Mouse (Mus musculus) midbrain, embryonic 11.5 days (tissue): Measurements from ENCODE around the gene Mamdc2. TPM values are rescaled to one million over a fixed set of nuclear protein-coding genes. Genes with fewer than 3 reads are reported as not detected.

ENCODE experiments used
- ATAC-seq: fragments of 200-750 bp; cut with Nextera tagmentation; 2 replicates; pipeline ENCODE4 v1.8.0; 2017; ENCODE audit warnings: moderate TSS enrichment, moderate library complexity; ENCODE audit not compliant: low FRiP score
- DNase-seq: peaks from one replicate; pipeline ENCODE4 v3.0.0; 2015; ENCODE audit warnings: low spot score; ENCODE audit errors: missing footprints
- H3K27ac ChIP-seq: fragments of 300-500 bp; sonication (generic); 2 replicates; pipeline ENCODE4 v1.5.1; 2014; ENCODE audit warnings: low read depth, low read length
- H3K27me3 ChIP-seq: fragments of 300-500 bp; sonication (generic); 2 replicates; pipeline ENCODE4 v1.6.1; 2014; ENCODE audit warnings: mild to moderate bottlenecking, low read length, moderate library complexity, mixed read lengths; ENCODE audit not compliant: control insufficient read depth, insufficient read depth
- H3K36me3 ChIP-seq: fragments of 300-500 bp; sonication (generic); 2 replicates; pipeline ENCODE4 v1.6.1; 2014; ENCODE audit warnings: mild to moderate bottlenecking, low read length, moderate library complexity, mixed read lengths; ENCODE audit not compliant: control insufficient read depth, insufficient read depth
- H3K4me1 ChIP-seq: fragments of 300-500 bp; sonication (generic); 2 replicates; pipeline ENCODE4 v1.6.1; 2014; ENCODE audit warnings: low read length; ENCODE audit not compliant: control insufficient read depth, insufficient read depth
- H3K4me2 ChIP-seq: fragments of 300-500 bp; sonication (generic); 2 replicates; pipeline ENCODE4 v1.6.1; 2014; ENCODE audit warnings: mild to moderate bottlenecking, moderate library complexity
- H3K4me3 ChIP-seq: fragments of 300-500 bp; sonication (generic); 2 replicates; pipeline ENCODE4 v1.5.1; 2014; ENCODE audit warnings: low read depth, low read length
- H3K9ac ChIP-seq: fragments of 300-500 bp; sonication (generic); 2 replicates; pipeline ENCODE4 v1.6.1; 2014; ENCODE audit warnings: low read length
- H3K9me3 ChIP-seq: fragments of 300-500 bp; sonication (generic); 2 replicates; pipeline ENCODE4 v1.6.1; 2016; ENCODE audit warnings: low read length; ENCODE audit not compliant: control insufficient read depth
- whole genome bisulfite sequencing: fragments of 180-500 bp; shearing (Covaris S2); extraction: QIAGEN DNeasy Blood & Tissue Kit; methylation state at CpG from one replicate; pipeline ENCODE4 v1.1.7; 2014; 5-methylcytosine and 5-hydroxymethylcytosine counted together
- polyA plus RNA-seq: library from polyadenylated mRNA; unstranded; fragments of >200 nt; fragmentation: Nextera tagmentation; extraction: Ambion mirVana; gene quantifications from 2 replicates; pipeline ENCODE4 v1.2.1, GENCODE M21; 2014

Gene Mamdc2
- polyA plus RNA-seq, 1 experiment from 2014 or later = 1.5 TPM

DNA sequence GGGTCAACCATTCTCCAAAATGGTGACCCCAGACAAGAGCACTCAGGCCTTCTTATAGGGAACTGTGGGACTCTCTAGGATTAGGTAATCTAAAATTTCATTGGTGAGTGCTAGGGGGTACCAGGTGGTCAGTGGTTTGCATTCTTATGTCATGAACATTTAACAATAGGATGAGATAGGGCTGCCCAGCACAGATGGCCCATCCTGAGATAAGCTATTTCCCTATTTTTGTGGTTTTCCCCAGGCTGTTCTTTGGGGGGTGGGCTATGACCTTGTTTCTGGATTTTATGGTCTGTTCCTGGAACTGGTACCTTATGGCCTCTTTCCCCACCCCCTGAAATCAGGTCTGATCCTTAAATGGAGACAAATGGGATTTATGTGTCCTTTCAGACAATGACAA is 151.1 kb downstream of the Mamdc2 start:
- Histone ChIP-seq H3K36me3 (no peaks in the 10 kb centered on the region), H3K4me3 (no peak overlapping the region)

GRCm38 (mm10) chr19:23289251-23289650 is 159.0 kb downstream of the Mamdc2 start:
- 76% methylated on average over 1 of the region's 1 CpGs for WGBS
- Histone ChIP-seq H3K4me3 (no peak overlapping the region), H3K4me2 (no peak overlapping the region), H3K9ac (no peak overlapping the region), H3K27ac (no peak overlapping the region), H3K9me3 (no peaks in the 10 kb centered on the region), H3K36me3 (no peaks in the 10 kb centered on the region), H3K27me3 (no peaks in the 10 kb centered on the region), H3K4me1 (no peaks in the 10 kb centered on the region)
- DNase-seq (peak; percentile 17), ATAC-seq (no peak)

More for the DNA sequence above, 151.1 kb downstream of the Mamdc2 start:
- no peaks in the 10 kb centered on the region for H3K27me3 ChIP-seq
- DNase-seq (peak; percentile 33), ATAC-seq (no peak)
- H3K4me2 ChIP-seq = no peak overlapping the region
- no peak overlapping the region for H3K9ac ChIP-seq
- H3K27ac ChIP-seq = no peak overlapping the region
- no peaks in the 10 kb centered on the region for H3K4me1 ChIP-seq
- H3K9me3 ChIP-seq = no peaks in the 10 kb centered on the region

DNA sequence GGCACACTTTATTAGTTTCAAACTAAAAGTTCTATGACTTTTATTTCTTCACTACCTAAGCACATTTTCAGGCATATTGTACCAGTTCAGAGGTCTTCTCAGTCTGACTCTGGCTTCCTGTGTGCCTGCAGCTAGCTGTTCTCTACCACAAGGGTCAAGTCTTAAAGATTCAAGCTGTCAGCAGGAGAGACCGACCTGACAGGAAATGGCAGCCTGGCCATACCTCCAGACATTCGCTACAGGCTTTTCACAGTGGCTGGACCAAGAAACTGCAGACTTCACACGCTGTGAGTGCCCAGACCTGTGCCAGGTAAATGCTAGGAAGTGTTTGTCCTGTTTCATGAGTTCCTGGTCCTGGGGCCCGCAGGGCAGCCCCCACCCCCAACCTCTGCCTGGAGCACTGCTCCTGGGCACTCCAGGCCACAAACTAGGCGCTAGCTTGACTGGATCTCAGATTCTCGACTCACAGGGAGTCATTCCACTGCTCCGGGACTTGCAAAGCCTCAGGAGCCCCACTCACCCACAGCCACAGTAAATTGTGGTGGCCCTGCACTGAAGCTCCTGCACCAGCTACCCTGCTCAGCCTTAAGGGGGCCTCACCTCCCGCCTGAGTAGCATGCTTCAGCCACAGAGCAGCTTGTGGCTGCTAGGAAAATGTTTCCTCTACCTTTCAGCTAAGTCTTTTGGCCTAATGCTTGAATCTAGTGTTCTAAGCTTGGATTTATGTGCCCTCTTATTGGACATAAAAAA is 166.2 kb downstream of the Mamdc2 start:
- Histone ChIP-seq H3K27me3 (no peaks in the 10 kb centered on the region), H3K9me3 (no peaks in the 10 kb centered on the region), H3K9ac (no peak overlapping the region), H3K36me3 (no peaks in the 10 kb centered on the region), H3K4me2 (no peak overlapping the region), H3K27ac (no peak overlapping the region), H3K4me1 (no peaks in the 10 kb centered on the region), H3K4me3 (no peak overlapping the region)
- DNase-seq = peak; percentile 61
- ATAC-seq = no peak
- 50% methylated on average over 8 of the region's 8 CpGs for WGBS

DNA sequence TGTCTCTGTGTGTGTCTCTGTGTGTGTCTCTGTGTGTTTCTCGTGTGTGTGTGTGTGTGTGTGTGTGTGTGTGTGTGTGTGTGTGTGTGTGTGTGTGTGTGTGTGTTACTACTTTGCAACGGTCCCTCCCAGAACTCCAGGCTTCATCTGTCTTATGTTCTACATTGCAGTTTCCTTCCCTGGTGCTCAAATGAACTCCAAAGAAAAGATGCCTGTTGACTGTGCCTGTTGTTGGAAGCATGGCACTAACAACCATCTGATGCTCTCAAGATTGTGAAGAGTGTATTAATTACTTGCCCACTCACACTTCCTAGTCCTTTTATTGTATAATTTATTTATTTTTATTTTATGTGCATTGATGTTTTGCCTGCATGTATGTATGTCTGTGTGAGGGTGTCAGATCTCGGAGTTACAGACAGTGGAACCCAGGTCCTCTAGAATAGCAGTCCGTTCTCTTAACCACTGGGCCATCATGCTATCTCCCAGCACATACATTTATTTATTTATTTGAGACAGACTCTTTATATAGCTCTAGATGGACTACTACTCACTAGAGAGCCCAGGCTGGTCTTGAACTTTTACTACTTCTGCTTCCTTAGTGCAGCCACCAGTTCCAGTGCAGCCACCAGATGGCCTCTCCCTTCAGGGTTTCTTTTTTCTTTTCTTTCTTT is 174.1 kb downstream of the Mamdc2 start:
- Histone ChIP-seq H3K9ac (peak overlapping the region; percentile 92), H3K4me2 (peak overlapping the region; percentile 62), H3K4me3 (peak overlapping the region; percentile 80), H3K36me3 (no peaks in the 10 kb centered on the region), H3K27ac (no peak overlapping the region), H3K27me3 (no peaks in the 10 kb centered on the region), H3K4me1 (peaks cover 9% of the 10 kb centered on the region), H3K9me3 (no peaks in the 10 kb centered on the region)
- DNase-seq (peak; percentile 79), ATAC-seq (peak; percentile 36)
- WGBS = 60% methylated on average over 4 of the region's 4 CpGs

- Histone ChIP-seq H3K9ac (peak within 1 kb of the TSS; percentile 92), H3K4me3 (peak within 1 kb of the TSS; percentile 80), H3K4me2 (peak within 1 kb of the TSS; percentile 62), H3K27ac (peak within 1 kb of the TSS; percentile 57; the same call in 1 of the 2 replicates), H3K4me1 (peaks cover 9% of the 10 kb centered on the region), H3K36me3 (peaks cover 1% of the 10 kb centered on the region), H3K27me3 (no peaks in the 10 kb centered on the region), H3K9me3 (no peaks in the 10 kb centered on the region)
- WGBS = under 1% methylated on average over 67 of the region's 69 CpGs
- ATAC-seq = peak; percentile 96
- DNase-seq = peak; percentile 99
Observed at GRCm38 (mm10) chr19:23273355-23274053, 174.7 kb downstream of the Mamdc2 start, which contains the start of gene Smc5. Gene Smc5 (minus strand): TSS chr19:23273897.

- 87% methylated on average over 9 of the region's 9 CpGs for WGBS
- H3K4me3 ChIP-seq = no peak overlapping the region
- no peak overlapping the region for H3K9ac ChIP-seq
- peak; percentile 45 for DNase-seq
- no peak overlapping the region for H3K27ac ChIP-seq
- H3K9me3 ChIP-seq = no peaks in the 10 kb centered on the region
- peaks cover 14% of the 10 kb centered on the region for H3K36me3 ChIP-seq
- no peaks in the 10 kb centered on the region for H3K4me1 ChIP-seq
- H3K4me2 ChIP-seq = no peak overlapping the region
- ATAC-seq = no peak
- H3K27me3 ChIP-seq = no peaks in the 10 kb centered on the region
Observed at GRCm38 (mm10) chr19:23256771-23257170, 191.5 kb downstream of the Mamdc2 start.

Other genes with a start within 250 kb of the Mamdc2 start
- gene Smc5, start 174.5 kb downstream of the Mamdc2 start, polyA plus RNA-seq = 52.6 and 60.5 TPM in 2 replicates
- not detected in 2 replicates for gene 1700028P14Rik, start 204.4 kb upstream of the Mamdc2 start, polyA plus RNA-seq
- gene Ptar1, start 239.0 kb upstream of the Mamdc2 start, polyA plus RNA-seq = 7.7 and 8.7 TPM in 2 replicates